Mouse (Mus musculus): Measurements from ENCODE around the gene Rbfox3. TPM values are rescaled to one million over a fixed set of nuclear protein-coding genes. Genes with fewer than 3 reads are reported as not detected.

Gene Rbfox3
- polyA plus RNA-seq, 1 experiment from 2014 or later, result not detected

DNA sequence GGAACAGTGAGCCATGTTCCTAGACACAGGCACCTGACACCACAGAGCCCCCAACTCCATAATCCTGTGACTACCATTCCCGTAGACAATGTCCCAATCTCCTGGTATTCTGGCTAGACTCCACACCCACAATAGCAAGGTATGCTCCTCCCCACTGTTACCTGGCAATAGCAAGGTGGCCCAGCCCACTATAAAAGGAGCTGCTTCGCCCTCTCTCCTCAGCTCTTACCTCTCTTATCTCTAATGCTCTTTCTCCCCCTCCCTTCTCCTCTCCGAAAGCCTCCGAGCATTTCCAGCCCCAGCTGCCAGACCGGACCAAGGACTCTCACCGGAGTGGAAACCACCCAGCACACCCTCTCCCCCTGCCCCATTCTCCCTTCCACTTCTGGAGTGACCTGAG lies 189.5 kb downstream of the Rbfox3 start:
- POLR2A ChIA-PET, result no interaction called here
- in situ Hi-C loops (cut with MboI; ENCODE audit: low pct_unique_long_range_greater_than_20kb), result no loop called here
- ATAC-seq, result no peak
- H3K27me3 ChIP-seq, result peaks cover 11% of the 10 kb centered on the region
- DNase-seq (ENCODE audit: low read depth, low spot score), result no peak
- CTCF ChIA-PET, result no interaction called here
- TF ChIP-seq CTCF (IDR thresholded peaks at IDR 0.05), result no peak

DNA sequence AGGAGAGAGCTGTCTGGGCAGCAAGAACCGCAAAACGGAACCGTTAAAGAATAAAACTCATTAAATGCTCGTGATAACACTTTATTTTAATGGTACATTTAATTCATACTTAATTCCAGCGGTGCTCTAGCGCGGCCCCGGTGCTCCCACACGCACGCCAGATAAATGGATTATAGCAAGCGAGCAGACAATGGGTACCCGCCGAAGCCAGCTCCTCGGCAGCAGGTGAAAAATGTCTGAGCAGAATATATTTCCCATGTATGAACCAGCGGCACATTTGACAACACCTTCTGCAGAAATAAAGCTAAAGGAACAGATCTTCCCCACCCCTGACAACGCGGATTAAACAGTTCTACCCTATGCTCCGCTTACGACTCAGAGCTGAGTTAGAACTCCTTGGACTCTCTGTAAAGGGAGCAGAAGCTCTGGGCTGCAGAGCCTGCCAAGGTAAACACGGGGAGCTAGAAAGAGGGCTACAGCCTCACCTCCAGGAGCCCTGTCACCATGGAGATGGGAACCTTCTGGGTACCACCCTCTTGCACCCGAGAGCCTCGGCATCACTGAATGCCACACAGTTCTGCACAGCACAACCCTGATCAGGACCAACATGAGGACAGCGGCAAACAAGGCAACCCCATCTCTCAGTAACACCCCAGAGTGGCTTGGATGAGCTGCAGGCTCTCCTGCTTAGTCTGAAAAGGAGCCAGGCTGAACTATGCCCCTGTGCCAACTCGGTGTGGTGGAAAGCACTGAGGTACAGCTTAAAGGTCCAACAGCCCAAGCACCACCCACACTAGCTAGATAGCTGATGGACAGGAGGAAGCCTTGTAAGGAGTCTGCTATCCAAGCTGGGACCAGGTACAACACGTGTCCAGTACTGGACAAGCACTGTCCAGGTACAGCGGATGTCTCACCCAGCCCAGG lies 196.5 kb downstream of the Rbfox3 start:
- no peak for TF ChIP-seq CTCF (IDR thresholded peaks at IDR 0.05)
- ChIA-PET CTCF (no interaction called here), POLR2A (no interaction called here)
- DNase-seq (ENCODE audit: low read depth, low spot score), result no peak
- in situ Hi-C loops (cut with MboI; ENCODE audit: low pct_unique_long_range_greater_than_20kb), result no loop called here
- H3K27me3 ChIP-seq, result peaks cover 26% of the 10 kb centered on the region
- no peak for ATAC-seq

DNA sequence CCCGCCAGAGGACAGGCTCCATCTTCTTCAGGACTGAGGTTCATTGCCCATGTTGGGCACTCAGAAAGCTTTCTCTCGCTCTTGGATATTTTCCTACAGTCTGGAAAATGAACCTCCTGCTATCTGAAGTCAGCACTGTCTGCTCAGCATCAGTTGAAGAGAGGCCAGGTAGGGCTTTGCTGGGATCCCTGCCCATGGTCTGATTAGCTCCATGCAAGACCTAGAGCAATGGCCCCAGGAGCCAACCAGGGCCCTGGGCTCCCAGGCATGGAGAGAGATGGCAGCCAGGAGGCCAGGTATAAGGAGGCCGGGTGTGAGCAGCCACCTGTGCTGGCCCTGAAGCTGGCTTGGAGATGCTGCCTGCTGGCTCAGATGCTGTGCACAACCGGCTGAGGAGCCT lies 198.6 kb downstream of the Rbfox3 start:
- in situ Hi-C loops (cut with MboI; ENCODE audit: low pct_unique_long_range_greater_than_20kb), result no loop called here
- ATAC-seq, result no peak
- DNase-seq (ENCODE audit: low read depth, low spot score), result no peak
- TF ChIP-seq CTCF (IDR thresholded peaks at IDR 0.05), result no peak
- H3K27me3 ChIP-seq, result peaks cover 20% of the 10 kb centered on the region
- POLR2A ChIA-PET, result no interaction called here
- CTCF ChIA-PET, result no interaction called here

DNA sequence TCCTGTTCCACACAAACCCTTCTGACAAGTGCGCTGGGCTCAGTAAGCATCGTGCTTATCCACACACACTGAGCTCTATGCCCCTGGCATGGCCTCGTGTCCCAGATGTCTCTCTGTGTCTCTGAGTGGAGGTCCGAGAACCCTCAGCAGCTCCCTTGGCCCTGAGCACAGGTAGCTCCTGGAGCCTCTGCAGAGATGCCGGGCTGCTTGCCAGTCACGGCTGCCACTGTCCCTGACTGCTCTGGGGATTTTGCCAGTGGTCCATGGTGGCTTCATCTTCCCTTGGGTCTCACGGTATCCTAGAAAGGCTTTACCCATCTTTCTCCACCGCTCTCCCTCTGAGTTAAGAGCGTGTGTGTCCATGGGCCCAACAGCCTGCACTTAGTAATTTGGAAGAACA lies 199.3 kb downstream of the Rbfox3 start:
- ChIA-PET CTCF (no interaction called here), POLR2A (no interaction called here)
- DNase-seq (ENCODE audit: low read depth, low spot score) (no peak), ATAC-seq (no peak)
- TF ChIP-seq CTCF (IDR thresholded peaks at IDR 0.05), result no peak
- peaks cover 23% of the 10 kb centered on the region for H3K27me3 ChIP-seq
- in situ Hi-C loops (cut with MboI; ENCODE audit: low pct_unique_long_range_greater_than_20kb), result no loop called here

DNA sequence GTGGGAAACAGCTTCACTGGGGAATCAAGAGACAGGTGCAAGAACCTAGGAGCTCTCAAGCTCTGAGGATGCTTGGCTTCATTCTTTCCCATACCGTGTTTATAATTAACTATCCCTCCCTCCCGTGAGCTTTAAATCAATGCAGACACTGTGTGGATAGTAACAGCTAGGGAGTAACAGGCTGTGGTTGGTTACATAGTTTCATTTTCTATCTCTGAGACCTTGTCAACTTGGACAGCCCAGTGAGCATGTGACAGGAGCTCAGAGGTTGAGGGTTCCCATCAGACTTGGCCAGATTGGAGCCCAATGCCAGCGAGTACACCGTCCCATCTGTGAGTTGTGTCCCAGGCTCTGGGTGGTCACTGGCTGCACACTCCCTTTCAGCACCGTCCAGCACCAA lies 201.4 kb downstream of the Rbfox3 start:
- no peak for TF ChIP-seq CTCF (IDR thresholded peaks at IDR 0.05)
- no peak for DNase-seq (ENCODE audit: low read depth, low spot score)
- peaks cover 34% of the 10 kb centered on the region for H3K27me3 ChIP-seq
- POLR2A ChIA-PET, result no interaction called here
- no peak for ATAC-seq
- CTCF ChIA-PET, result no interaction called here
- in situ Hi-C loops (cut with MboI; ENCODE audit: low pct_unique_long_range_greater_than_20kb), result no loop called here

GRCm38 (mm10) chr11:118696226-118696930 lies 215.0 kb downstream of the Rbfox3 start:
- H3K27me3 ChIP-seq, result peaks cover 48% of the 10 kb centered on the region
- in situ Hi-C loops (cut with MboI; ENCODE audit: low pct_unique_long_range_greater_than_20kb), result no loop called here
- DNase-seq (ENCODE audit: low read depth, low spot score) (no peak), ATAC-seq (no peak)
- TF ChIP-seq CTCF (IDR thresholded peaks at IDR 0.05), result no peak
- ChIA-PET POLR2A (no interaction called here), CTCF (no interaction called here)

DNA sequence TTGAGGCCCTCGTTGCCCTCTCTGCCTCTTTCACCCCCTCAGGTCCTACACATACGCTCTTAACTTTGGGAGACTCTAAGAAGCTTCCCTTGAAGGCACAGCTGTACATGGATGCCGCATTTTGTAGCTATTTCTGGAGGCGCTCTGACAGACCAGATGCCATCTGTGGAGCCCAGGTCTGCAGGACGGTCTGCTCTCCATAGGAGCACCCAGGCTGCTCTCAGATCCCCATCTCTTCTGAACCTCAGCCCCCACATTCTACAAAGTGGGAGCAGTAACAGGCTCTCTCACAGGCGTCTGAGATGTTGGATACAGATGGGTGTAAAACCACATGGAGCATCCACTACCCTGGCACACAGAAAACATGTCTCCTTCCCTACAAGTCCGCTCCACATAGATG lies 218.1 kb downstream of the Rbfox3 start:
- no peak for TF ChIP-seq CTCF (IDR thresholded peaks at IDR 0.05)
- CTCF ChIA-PET, result no interaction called here
- in situ Hi-C loops (cut with MboI; ENCODE audit: low pct_unique_long_range_greater_than_20kb), result no loop called here
- POLR2A ChIA-PET, result no interaction called here
- ATAC-seq, result no peak
- H3K27me3 ChIP-seq, result peaks cover 50% of the 10 kb centered on the region
- no peak for DNase-seq (ENCODE audit: low read depth, low spot score)

DNA sequence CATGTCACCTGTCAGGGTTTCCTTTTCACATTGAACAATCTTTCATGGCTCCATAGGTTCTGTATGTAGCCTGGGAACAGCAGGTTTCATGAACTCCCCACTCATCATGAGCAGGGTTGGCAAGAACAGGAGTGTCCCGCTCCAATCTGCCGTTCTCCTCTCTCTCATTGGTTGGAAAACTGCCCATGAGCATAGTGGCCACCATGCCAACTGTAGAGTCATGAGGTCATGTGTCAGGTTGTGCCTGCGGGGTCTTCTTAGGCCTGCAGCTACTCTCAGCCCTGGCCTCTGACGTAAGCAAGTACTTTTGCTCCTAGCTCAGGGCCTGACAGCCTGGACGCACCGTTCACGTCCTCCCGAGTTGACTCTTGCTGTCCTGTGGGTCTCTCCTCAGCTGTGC lies 221.1 kb downstream of the Rbfox3 start:
- CTCF ChIA-PET, result no interaction called here
- in situ Hi-C loops (cut with MboI; ENCODE audit: low pct_unique_long_range_greater_than_20kb), result no loop called here
- ATAC-seq (no peak), DNase-seq (ENCODE audit: low read depth, low spot score) (no peak)
- TF ChIP-seq CTCF (IDR thresholded peaks at IDR 0.05), result no peak
- peaks cover 33% of the 10 kb centered on the region for H3K27me3 ChIP-seq
- POLR2A ChIA-PET, result no interaction called here

- CTCF ChIA-PET, result no interaction called here
- TF ChIP-seq CTCF (IDR thresholded peaks at IDR 0.05), result no peak
- in situ Hi-C loops (cut with MboI; ENCODE audit: low pct_unique_long_range_greater_than_20kb), result no loop called here
- no peak for ATAC-seq
- peaks cover 26% of the 10 kb centered on the region for H3K27me3 ChIP-seq
- POLR2A ChIA-PET, result no interaction called here
- DNase-seq (ENCODE audit: low read depth, low spot score), result no peak
These were observed 226.0 kb downstream of the Rbfox3 start for GRCm38 (mm10) chr11:118685397-118685796.

GRCm38 (mm10) chr11:118684665-118685064 lies 226.7 kb downstream of the Rbfox3 start:
- ChIA-PET POLR2A (no interaction called here), CTCF (no interaction called here)
- no peak for ATAC-seq
- no peak for DNase-seq (ENCODE audit: low read depth, low spot score)
- TF ChIP-seq CTCF (IDR thresholded peaks at IDR 0.05), result no peak
- peaks cover 27% of the 10 kb centered on the region for H3K27me3 ChIP-seq
- in situ Hi-C loops (cut with MboI; ENCODE audit: low pct_unique_long_range_greater_than_20kb), result no loop called here

DNA sequence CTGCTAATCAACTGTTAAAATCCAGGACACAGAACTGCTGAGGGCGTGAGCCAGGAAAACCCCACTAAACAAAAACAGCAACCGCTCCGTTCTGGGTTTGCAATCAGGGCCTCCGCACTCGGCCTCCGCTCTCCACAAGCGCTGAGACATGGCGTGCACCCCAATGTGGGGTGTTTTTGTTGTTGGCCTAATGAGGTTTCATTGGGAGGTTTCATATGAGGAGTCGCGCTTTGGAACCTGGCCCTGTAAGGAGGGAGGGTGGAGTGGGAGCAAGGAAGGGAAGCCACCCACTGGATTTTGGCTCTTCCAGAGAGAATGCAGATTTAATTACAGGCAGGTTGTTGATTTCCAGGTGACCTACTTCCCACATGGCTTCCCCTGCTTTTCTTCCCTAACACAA lies 230.7 kb downstream of the Rbfox3 start:
- DNase-seq (ENCODE audit: low read depth, low spot score) (no peak), ATAC-seq (no peak)
- peaks cover 47% of the 10 kb centered on the region for H3K27me3 ChIP-seq
- TF ChIP-seq CTCF (IDR thresholded peaks at IDR 0.05), result no peak
- in situ Hi-C loops (cut with MboI; ENCODE audit: low pct_unique_long_range_greater_than_20kb), result no loop called here
- ChIA-PET POLR2A (no interaction called here), CTCF (no interaction called here)
